Mouse (Mus musculus) retina, postnatal 7 days (tissue): ENCODE measurements at regions not wholly inside any gene's neighbourhood (a gene's known extent, or its start where the extent isn't known, plus 50 kb on each side); places are given as distances from the start of the nearest gene placed in this dataset.

Experiments
- DNase-seq: peaks from one replicate; pipeline ENCODE4 v3.0.0-alpha.2; 2012; ENCODE audit warnings: low read depth, low spot score

DNA sequence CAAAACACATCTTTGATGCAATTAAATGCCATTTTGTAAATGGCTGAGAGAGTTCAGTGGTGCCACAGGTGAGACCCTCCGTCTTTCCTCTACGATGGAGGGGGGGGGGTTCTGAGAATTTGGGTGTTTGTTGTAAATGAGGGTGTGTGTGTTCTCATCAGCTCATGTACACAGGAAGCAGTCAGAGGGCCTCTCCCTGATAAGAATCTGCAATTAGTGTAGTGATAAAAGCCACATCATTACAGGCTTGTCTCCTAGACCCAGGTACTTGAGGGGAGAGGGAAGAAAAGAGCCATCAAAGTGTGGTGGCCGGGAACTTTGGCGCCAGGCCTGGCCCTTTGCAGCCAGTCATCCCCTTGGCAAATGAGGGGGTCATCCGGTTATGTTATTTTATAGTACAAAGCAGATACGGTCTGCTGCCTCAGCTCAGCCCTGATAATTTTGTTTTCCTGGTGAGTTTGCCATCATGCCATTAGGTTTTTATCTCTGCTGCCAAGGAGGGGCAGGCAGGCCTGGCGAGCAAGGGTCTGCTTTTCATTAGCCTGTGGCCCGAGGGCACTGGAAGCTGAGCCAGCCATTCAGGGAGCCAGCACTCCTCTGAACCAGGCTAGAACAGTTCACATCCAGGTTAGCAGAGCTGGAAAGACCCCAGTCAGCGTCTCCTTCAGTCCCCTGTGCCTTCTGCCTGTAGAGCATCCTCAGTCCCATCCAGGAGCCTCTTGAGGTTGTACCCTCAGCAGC is 59.7 kb downstream of the H2al1j start:
- DNase-seq, result no peak

- DNase-seq, result no peak
These were observed 61.2 kb downstream of the H2al1j start for GRCm38 (mm10) chrX:11388860-11389259.

DNA sequence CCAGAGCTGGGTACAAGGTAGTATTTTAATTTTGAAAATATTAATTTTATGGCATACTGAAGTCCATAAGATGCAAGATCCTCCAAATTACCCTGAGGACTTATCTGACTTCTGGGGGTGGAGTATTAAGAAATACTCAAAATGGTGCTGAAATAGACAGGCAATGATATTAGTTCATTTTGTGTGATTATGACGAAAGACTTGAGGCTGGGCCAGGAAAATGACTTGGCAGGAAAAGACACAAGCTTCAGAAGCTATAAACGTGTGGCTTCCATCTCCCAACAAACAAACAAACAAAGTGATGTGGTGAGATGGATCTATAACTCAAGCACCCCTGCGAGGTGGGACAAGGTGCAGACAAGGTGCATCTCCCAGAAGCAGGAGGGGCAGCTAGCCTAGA is 72.8 kb downstream of the H2al1j start:
- no peak for DNase-seq

- peak; percentile 3 for DNase-seq
These were observed 76.7 kb downstream of the H2al1j start for GRCm38 (mm10) chrX:11404369-11404768.

GRCm38 (mm10) chrX:11412316-11412826 is 84.7 kb downstream of the H2al1j start:
- DNase-seq, result no peak

- DNase-seq, result no peak
These were observed 88.0 kb downstream of the H2al1j start for GRCm38 (mm10) chrX:11415662-11416061.

DNA sequence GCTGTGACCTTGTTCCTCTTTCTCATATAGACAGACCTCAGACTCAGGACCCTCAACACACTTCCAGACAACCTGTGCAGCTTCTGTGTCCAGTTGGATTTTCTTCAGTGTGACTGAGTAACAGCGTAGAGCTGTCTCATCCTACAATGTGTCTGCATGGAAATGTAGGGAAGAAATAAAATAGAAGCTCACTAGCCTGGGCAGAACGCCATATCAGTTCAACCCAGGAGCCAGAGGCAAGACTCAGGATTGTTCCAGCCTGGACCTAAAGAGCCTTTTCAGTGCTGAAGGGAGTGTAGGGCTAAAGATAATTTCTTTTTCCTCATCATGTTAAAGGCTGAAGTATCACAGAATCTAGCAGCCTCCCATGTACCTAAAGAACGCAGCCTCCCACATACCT is 88.9 kb downstream of the H2al1j start:
- DNase-seq, result no peak

- DNase-seq, result no peak
These were observed 90.2 kb downstream of the H2al1j start for GRCm38 (mm10) chrX:11417861-11418260.

- no peak for DNase-seq
These were observed 90.6 kb downstream of the H2al1j start for GRCm38 (mm10) chrX:11418261-11418660.

DNA sequence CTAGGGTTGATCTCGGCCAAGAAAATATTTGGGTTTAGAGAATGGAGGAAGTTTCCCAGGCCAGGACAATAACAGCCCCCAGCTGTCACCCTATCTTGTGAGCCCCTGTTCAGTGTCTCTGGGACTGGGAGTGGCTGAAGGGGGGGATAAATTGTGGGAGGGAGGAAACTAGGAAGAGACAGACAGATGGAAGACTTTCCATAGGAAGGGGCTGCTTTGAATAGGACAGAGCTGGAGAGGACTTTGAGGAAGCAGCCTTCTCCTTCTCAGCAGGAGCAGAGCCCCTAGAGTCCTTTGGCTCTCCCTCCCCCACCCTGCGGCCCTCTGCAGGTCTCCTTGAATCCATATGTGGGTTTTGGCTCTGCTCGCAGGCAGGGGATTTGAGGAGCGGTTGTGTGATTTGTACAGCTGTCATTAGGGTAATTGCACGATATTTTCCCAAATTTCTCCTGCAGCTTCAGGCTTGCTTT is 91.6 kb downstream of the H2al1j start:
- no peak for DNase-seq

DNA sequence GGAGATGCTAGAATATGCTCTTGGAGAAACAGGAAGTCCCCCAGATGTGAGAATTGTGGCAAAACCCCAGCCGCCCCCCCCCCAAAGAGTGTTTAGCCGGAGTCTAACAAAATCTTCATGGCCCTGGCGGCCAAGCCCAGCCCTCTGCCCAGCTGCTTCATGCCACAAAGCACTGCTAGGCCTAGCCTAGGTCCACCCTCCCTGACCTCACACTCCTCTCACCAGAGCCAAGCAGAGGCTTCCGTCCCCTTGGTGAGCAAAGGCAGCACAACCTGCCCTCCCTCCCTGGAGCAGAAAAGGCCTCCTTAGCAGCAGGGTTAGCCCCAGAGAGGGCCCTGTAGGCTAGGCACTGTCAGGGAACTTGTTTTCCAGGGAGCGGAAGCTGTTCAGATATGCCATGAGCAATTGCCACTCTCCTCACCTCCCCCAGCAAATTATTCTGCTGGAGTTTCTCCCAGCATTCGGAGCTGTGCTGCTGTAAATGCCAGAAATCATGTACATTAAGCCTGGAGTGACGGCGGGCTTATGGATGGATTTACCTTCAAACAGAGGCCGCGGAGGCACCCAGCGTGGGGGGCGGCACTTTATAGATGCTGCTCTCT is 104.9 kb downstream of the H2al1j start:
- no peak for DNase-seq

- no peak for DNase-seq
These were observed 107.7 kb downstream of the H2al1j start for GRCm38 (mm10) chrX:11435338-11435737.

DNA sequence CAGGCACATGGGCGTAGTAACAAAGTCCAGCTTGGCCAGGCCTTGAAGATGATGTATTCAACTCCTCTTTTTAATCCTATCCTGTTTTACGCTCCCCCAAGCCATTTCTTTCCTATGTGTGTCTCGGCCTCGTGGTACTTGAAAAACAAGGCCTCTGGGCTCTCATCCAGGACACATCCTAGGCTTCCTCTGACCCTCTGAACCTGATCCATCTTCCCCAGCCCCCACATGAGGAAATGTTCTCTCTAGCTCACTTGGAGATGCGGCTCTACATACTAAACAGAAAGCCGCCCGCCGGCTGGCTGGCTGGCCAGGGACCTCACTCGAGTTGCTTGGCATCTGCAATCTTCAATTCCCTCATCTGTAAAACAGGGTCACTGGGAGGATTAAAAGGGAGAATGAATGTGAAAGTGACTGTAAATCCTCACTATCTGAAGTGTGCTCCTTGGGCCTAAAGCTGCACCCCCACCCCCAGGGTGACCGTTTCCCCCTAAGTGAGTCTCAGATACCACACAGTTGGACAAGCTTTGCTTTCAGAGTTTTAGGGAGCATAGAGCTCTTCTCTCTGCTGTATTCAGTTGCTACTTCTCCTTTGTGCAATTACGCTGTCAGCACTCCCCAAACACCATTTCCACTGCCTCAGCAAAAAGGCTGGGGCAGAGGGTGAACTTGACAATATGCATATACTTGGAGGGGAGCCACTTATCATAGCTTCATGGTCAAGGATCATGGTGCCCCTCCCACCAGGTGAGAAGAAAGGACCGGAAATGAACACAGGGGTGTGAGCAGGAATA is 109.7 kb downstream of the H2al1j start:
- DNase-seq, result no peak

- DNase-seq, result no peak
These were observed 115.9 kb downstream of the H2al1j start for GRCm38 (mm10) chrX:11443543-11443942.

DNA sequence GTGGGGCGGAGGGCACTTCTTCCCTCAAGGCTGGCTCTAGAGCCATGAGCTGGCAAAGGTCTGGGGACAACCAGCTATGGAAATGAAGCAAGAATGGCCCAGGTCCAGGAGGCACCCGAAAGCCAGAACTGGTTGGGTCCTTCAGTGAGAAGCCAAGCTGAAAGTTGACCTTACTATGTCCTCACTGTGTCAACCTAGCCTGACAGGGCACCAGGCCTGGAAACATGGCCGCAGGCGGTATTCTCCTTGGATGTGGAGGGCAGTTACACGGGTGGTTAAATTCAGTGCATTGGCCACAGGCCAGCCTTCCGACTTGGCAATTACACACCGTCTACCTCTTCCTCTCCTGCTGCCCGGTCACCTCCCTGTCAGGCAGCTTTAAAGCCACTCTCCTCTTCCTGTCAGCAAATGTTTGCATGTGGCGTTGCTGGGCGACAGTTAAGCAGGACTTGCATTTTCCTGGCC is 116.7 kb downstream of the H2al1j start:
- DNase-seq, result no peak

DNA sequence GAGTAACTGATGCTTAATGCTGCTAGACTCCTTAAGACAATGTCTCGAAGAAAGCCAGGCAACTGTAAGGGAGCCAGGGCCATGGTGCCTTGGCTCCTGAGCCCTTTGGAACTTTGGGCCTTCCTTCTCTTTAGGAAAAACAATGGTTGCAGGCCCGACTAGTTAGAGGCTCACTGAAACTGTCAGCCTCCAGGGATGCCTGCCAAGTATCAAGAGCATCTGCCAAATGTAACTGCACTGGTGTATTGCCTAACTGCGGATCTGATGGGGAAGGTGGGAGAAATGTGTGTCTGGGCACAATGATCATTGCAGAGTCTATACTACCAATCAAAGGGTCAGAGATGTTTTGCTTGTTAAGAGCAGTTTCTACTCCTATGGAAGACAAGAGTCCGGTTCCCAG is 121.1 kb downstream of the H2al1j start:
- DNase-seq, result no peak

GRCm38 (mm10) chrX:11458521-11458920 is 130.9 kb downstream of the H2al1j start:
- DNase-seq, result no peak

DNA sequence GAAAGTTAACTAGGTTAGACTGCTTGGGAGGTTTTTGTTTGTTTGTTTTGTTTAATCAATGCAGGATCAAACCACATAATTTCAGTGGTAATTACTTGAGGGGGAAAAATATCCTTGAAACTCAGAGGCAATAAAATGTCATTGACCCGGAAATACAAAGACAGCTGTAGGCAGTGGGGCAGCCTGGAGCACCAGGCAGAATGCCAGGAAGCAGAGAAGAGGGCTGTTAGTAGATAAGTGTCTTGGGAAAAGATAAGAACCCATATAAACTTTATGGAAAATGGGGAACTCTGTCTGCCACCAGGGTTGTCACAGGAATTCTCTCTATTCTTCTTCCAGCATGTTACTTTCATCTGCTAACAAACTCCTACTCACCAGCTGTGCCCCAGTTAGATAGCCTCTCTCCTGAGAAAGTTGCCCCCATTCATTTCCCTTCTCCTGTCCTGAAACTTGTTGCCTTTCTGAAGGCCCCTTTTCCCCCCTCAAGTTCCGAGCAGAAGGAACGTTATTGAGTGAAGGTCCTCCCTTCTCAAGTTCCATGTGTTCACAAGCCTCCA is 136.4 kb downstream of the H2al1j start:
- DNase-seq, result no peak

DNA sequence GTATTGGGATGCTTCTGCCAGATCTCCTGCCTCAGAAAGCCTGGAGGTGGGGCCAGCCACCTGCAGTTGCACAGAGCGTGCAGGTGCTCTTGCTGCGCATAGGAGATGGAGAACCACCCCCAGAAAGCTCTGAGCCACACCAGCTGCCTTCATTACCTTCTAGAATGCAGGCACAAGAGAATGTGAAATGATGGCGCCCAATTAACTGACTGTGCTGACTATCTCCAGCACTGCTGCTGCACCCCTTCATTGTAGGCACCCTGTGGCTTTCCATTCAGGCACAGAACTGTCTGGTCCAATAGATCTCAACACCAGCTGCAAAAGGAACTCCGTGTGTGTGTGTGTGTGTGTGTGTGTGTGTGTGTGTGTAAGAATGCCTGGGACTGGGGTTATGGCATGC is 138.6 kb downstream of the H2al1j start:
- no peak for DNase-seq

DNA sequence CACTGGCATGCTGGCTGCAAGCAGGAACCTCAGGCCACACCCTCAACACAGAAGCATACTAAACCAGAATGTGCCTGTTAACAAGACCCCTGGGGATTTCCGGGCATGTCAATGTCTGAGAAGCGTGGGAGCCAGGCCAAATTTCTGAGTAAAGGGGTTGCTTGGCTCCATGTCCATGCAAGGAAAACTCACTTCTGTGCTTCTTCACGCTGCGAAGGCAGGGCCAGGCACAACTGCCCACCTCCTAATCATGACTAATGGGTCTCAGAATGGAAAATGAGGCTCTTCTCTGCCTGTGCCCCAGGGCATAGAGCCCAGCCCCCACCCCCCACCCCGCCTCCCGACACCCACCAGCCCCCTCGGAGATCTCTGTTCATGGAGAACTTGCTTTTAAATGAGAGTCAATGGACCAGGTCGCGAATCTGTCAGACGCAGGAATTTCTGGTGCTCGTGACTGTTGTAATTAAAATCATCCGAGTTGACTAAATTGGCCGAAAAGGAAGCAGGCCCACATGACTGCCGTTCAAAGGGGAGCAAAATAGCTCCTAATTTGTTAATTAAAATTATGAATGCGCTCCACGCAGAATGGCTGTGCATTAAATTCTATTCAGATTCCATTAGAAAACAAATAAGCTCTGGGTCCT is 152.2 kb downstream of the H2al1j start:
- DNase-seq, result no peak

DNA sequence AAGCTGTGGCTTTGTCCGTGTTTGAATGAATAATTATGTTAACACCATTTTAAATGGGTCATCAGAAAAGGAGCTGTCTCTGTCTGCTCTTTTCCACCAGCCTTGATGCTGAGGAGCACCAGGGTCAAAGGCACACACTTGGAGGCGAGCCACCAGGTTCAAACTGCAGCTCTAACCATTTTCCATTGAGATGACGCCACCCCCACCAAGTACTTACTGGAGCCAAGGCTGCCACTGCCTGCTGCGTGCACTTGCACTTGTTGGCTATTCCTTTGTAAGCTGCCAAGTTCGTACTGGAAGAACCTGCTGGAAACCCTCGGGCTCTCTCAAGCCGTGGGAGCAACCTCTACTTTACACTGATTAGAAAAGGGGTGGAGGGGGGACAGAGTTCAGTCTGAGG is 154.5 kb downstream of the H2al1j start:
- DNase-seq, result no peak
